In genomic region chr3:34119869-34120268, GRCm38 (mm10) we compare ENCODE assay signal across 16 mouse cellular contexts.
"Had no signal": no experiment of that assay in that cellular context is flagged by ENCODE, and none has a peak within 500 bp of the region (broad histone marks: within the 10 kb centered on the region; RNA-seq: fewer than 3 reads in every experiment).

No protein-coding gene starts in this region.

- H3K9ac ChIP-seq: limb, embryonic 12.5 days; liver, embryonic 12.5 days; lung, embryonic 15.5 days; neural tube, embryonic 15.5 days had no signal

- H3K27me3 ChIP-seq: limb, embryonic 12.5 days; liver, embryonic 12.5 days; lung, embryonic 15.5 days; neural tube, embryonic 15.5 days had no signal

- H3K4me3 ChIP-seq: limb, embryonic 12.5 days; liver, embryonic 12.5 days; lung, embryonic 15.5 days; midbrain, embryonic 10.5 days; myocyte; neural tube, embryonic 15.5 days had no signal

- DNase-seq: kidney, postnatal 10 days; layer of hippocampus, adult 9-11 months; layer of hippocampus, postnatal 36 days; lung, postnatal 14 days; midbrain, embryonic 14.5 days; right cerebral cortex, adult 18-20 months; right cerebral cortex, postnatal 25 days; thymus, postnatal 4 days had no signal

- H3K4me2 ChIP-seq: limb, embryonic 12.5 days; liver, embryonic 12.5 days; lung, embryonic 15.5 days; neural tube, embryonic 15.5 days had no signal

- H3K9me3 ChIP-seq: limb, embryonic 12.5 days; liver, embryonic 12.5 days; lung, embryonic 15.5 days; midbrain, embryonic 10.5 days; neural tube, embryonic 15.5 days had no signal

- H3K4me1 ChIP-seq: limb, embryonic 12.5 days; liver, embryonic 12.5 days; lung, embryonic 15.5 days had no signal

- H3K36me3 ChIP-seq: limb, embryonic 12.5 days; liver, embryonic 12.5 days; lung, embryonic 15.5 days; midbrain, embryonic 10.5 days; neural tube, embryonic 15.5 days had no signal

- H3K27ac ChIP-seq: hindbrain, postnatal 0 days; limb, embryonic 12.5 days; liver, embryonic 12.5 days; lung, embryonic 15.5 days; midbrain, embryonic 10.5 days; neural tube, embryonic 15.5 days; stomach, postnatal 0 days had no signal

- ATAC-seq: hindbrain, postnatal 0 days; liver, embryonic 12.5 days had no signal
